Mouse (Mus musculus) neural tube, embryonic 11.5 days (tissue): ENCODE data around the gene Rab26. TPM values are rescaled to one million over a fixed set of nuclear protein-coding genes. Genes with fewer than 3 reads are reported as not detected.
A peak's percentile ranks its signal among the peaks of the same experiment; 100 is the strongest.

Source experiments
- ATAC-seq: fragments of 200-750 bp; cut with Nextera tagmentation; 2 replicates; pipeline ENCODE4 v1.8.0; 2017; ENCODE audit warnings: moderate number of reproducible peaks, mild to moderate bottlenecking, moderate TSS enrichment, moderate library complexity; ENCODE audit not compliant: insufficient read depth, low FRiP score, low TSS enrichment
- DNase-seq: peaks from one replicate; pipeline ENCODE4 v3.0.0-alpha.2; 2015; ENCODE audit warnings: low spot score
- H3K27ac ChIP-seq: fragments of 300-500 bp; sonication (generic); 2 replicates; pipeline ENCODE4 v1.5.1; 2014; ENCODE audit warnings: low read depth, mild to moderate bottlenecking, low read length
- H3K27me3 ChIP-seq: fragments of 300-500 bp; sonication (generic); 2 replicates; pipeline ENCODE4 v1.6.1; 2014; ENCODE audit warnings: mild to moderate bottlenecking, low read length, mixed read lengths; ENCODE audit not compliant: control insufficient read depth, insufficient read depth
- H3K36me3 ChIP-seq: fragments of 300-500 bp; sonication (generic); 2 replicates; pipeline ENCODE4 v1.6.1; 2014; ENCODE audit warnings: mild to moderate bottlenecking, low read length, moderate library complexity, mixed read lengths; ENCODE audit not compliant: control insufficient read depth, insufficient read depth
- H3K4me1 ChIP-seq: fragments of 300-500 bp; sonication (generic); 2 replicates; pipeline ENCODE4 v1.6.1; 2014; ENCODE audit warnings: low read length, mixed read lengths; ENCODE audit not compliant: control insufficient read depth, insufficient read depth
- H3K4me2 ChIP-seq: fragments of 300-500 bp; sonication (generic); 2 replicates; pipeline ENCODE4 v1.6.1; 2014; ENCODE audit warnings: low read depth, mild to moderate bottlenecking, moderate library complexity
- H3K4me3 ChIP-seq: fragments of 300-500 bp; sonication (generic); 2 replicates; pipeline ENCODE4 v1.5.1; 2014; ENCODE audit warnings: low read depth, low read length
- H3K9ac ChIP-seq: fragments of 300-500 bp; sonication (generic); 2 replicates; pipeline ENCODE4 v1.6.1; 2014; ENCODE audit warnings: mild to moderate bottlenecking, low read length
- H3K9me3 ChIP-seq: fragments of 300-500 bp; sonication (generic); 2 replicates; pipeline ENCODE4 v1.6.1; 2016; ENCODE audit warnings: low read length; ENCODE audit not compliant: control insufficient read depth
- WGBS: fragments of 180-500 bp; shearing (Covaris S2); extraction: QIAGEN DNeasy Blood & Tissue Kit; methylation state at CpG from one replicate; pipeline ENCODE4 v1.1.7; 2014; 5-methylcytosine and 5-hydroxymethylcytosine counted together
- polyA plus RNA-seq: library from polyadenylated mRNA; unstranded; fragments of >200 nt; fragmentation: Nextera tagmentation; extraction: Ambion mirVana; gene quantifications from 2 replicates; pipeline ENCODE4 v1.2.1, GENCODE M21; 2014

Rab26 gene
- polyA plus RNA-seq, 1 experiment from 2014 or later: 1.7 TPM

GRCm38 (mm10) chr17:24538950-24539349, 4.9 kb upstream of the Rab26 start:
- Histone ChIP-seq H3K27ac (no peak overlapping the region), H3K9me3 (no peaks in the 10 kb centered on the region), H3K4me1 (no peaks in the 10 kb centered on the region), H3K36me3 (no peaks in the 10 kb centered on the region; the same call in 1 of the 2 replicates), H3K9ac (no peak overlapping the region), H3K4me2 (no peak overlapping the region), H3K27me3 (no peaks in the 10 kb centered on the region), H3K4me3 (no peak overlapping the region)
- 70% methylated on average over 8 of the region's 8 CpGs for WGBS
- peak; percentile 42 for DNase-seq
- ATAC-seq: no peak; the same call in 1 of the 2 replicates

DNA sequence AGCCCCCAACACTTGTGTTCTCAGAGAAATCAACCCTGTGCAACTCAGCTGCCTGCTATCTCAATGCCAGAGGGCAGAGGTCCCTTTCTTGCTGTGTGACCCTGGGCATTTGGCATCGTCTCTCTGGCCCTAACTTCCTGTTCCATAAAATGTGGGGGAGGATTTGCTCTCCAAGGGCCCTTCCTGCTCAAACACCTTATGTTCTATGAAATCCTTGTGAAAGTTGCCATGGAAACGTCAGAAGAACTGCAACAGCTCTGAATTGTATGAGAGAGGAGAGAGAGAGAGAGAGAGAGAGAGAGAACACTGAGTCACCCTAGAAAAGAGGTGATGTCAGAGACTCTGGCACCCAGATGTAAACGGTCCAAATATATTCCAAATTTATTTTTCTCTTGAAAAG, 3.5 kb upstream of the Rab26 start:
- no peak for ATAC-seq
- Histone ChIP-seq H3K9ac (no peak overlapping the region), H3K27ac (no peak overlapping the region)

GRCm38 (mm10) chr17:24535300-24535699, 1.3 kb upstream of the Rab26 start:
- H3K36me3 ChIP-seq: peaks cover 2% of the 10 kb centered on the region; the same call in 1 of the 2 replicates
- ATAC-seq (no peak), DNase-seq (no peak)
- H3K27ac ChIP-seq: no peak overlapping the region
- H3K4me2 ChIP-seq: no peak overlapping the region
- H3K9ac ChIP-seq: no peak overlapping the region
- 58% methylated on average over 5 of the region's 5 CpGs for WGBS
- peaks cover 11% of the 10 kb centered on the region for H3K4me1 ChIP-seq
- H3K9me3 ChIP-seq: no peaks in the 10 kb centered on the region
- no peak overlapping the region for H3K4me3 ChIP-seq
- H3K27me3 ChIP-seq: no peaks in the 10 kb centered on the region

More for the DNA sequence above, 3.5 kb upstream of the Rab26 start:
- H3K9me3 ChIP-seq: no peaks in the 10 kb centered on the region
- WGBS: 57% methylated on average over 3 of the region's 3 CpGs
- no peak overlapping the region for H3K4me2 ChIP-seq
- H3K27me3 ChIP-seq: no peaks in the 10 kb centered on the region
- no peak overlapping the region for H3K4me3 ChIP-seq
- DNase-seq: peak; percentile 6
- H3K4me1 ChIP-seq: peaks cover 5% of the 10 kb centered on the region
- no peaks in the 10 kb centered on the region; the same call in 1 of the 2 replicates for H3K36me3 ChIP-seq

DNA sequence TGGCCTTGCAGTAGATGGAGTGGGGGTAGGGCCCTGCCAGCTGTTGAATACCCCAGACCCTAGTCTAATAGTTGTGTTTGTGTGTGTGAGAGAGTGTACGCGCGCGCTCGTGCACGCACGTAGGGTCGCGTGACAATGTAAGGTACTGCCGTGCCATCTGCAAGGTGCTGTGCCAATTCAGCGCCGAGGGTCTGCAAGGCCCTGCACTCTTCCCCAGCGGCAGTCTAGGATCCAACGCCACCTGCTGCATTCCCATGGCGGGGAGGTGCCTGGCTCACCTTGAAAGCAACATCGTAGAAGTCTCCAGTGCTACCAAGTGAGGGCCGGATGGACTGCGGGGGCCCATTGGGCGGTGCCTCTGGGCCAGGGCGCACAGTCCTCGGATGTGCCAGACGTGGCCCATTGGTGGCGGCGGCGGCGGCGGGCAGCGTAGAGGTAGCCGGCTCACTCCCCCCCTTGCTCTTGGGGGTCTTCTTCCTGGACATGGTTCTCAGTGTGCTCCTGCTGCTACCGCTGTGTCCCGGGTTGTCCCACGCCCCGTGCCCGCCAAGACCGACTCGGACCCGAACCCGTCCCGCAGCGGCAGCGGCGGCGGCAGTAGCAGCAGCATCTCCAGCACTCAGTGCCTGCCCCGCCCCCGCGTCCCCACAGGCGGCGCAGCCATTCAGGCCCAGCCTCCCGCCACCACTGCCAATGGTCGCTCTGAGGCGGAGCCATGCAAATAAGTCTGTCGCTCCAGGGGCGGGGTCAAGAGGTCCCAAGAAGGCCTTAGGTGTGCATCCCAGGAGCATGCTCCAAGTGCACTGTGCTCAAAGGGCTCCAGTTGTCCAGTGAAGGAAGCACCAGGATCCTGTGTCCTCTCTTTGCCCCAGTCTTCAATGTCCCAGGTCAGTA, 664 bp downstream of the Rab26 start:
- 7% methylated on average over 53 of the region's 53 CpGs for WGBS
- H3K27me3 ChIP-seq: no peaks in the 10 kb centered on the region
- peak overlapping the region; percentile 19; the same call in 1 of the 2 replicates for H3K9ac ChIP-seq
- ATAC-seq (peak; percentile 58; the same call in 1 of the 2 replicates), DNase-seq (peak; percentile 84)
- H3K4me1 ChIP-seq: peaks cover 28% of the 10 kb centered on the region
- peak overlapping the region; percentile 45 for H3K4me2 ChIP-seq
- no peak overlapping the region for H3K27ac ChIP-seq
- no peaks in the 10 kb centered on the region for H3K9me3 ChIP-seq
- H3K4me3 ChIP-seq: peak overlapping the region; percentile 16; the same call in 1 of the 2 replicates
- peaks cover 6% of the 10 kb centered on the region; the same call in 1 of the 2 replicates for H3K36me3 ChIP-seq

- Histone ChIP-seq H3K9ac (no peak overlapping the region), H3K4me1 (peaks cover 28% of the 10 kb centered on the region), H3K27me3 (no peaks in the 10 kb centered on the region), H3K4me2 (no peak overlapping the region), H3K9me3 (no peaks in the 10 kb centered on the region), H3K27ac (no peak overlapping the region), H3K36me3 (peaks cover 6% of the 10 kb centered on the region; the same call in 1 of the 2 replicates), H3K4me3 (no peak overlapping the region)
- 73% methylated on average over 7 of the region's 7 CpGs for WGBS
- no peak for DNase-seq
- ATAC-seq: no peak
Measured at GRCm38 (mm10) chr17:24532045-24532444, 2.0 kb downstream of the Rab26 start.

DNA sequence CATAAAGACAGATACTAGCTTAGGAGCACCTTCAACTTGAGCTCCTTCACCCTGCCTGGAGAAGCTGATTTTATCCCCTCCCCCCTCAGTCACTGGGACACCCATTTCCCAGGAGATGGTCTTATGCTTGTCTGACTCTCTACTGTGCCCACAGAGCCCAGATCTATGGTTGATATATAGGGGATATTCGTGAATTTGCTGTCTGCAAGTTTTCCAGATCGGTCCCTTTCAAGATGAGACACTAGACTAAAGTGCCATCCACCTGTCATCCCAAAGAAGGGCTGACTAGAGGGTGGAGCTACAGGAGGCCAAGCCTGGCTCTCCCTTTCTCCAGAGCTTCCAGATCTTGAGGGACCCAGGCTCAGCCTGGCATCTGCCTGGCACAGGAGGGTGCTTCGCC, 2.9 kb downstream of the Rab26 start:
- Histone ChIP-seq H3K4me1 (peaks cover 34% of the 10 kb centered on the region), H3K36me3 (peaks cover 6% of the 10 kb centered on the region; the same call in 1 of the 2 replicates), H3K9me3 (no peaks in the 10 kb centered on the region), H3K4me3 (no peak overlapping the region), H3K27me3 (no peaks in the 10 kb centered on the region), H3K4me2 (no peak overlapping the region), H3K9ac (no peak overlapping the region), H3K27ac (no peak overlapping the region)
- DNase-seq (no peak), ATAC-seq (no peak)
- 65% methylated on average over 3 of the region's 3 CpGs for WGBS

- ATAC-seq: no peak
Measured at GRCm38 (mm10) chr17:24530361-24531050, 3.5 kb downstream of the Rab26 start.

DNA sequence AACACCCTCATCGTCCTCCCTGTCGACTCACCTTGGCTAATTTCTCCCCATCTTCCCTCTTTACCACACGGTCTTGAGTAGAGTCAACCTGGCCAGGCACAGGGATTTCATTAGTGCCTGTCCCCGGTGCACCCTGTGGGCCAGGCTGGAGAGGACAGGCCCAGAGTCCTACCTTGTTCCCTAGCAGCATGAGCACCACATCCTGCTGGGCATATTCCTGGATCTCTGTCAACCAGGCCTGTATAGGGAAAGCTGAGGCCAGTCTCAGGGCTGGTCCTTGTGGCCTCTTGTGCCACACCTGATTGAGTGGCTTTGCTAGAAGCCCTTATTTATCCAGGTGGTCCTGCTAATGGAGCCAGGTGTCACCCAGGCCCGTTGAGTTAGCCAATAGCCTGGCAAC, 4.1 kb downstream of the Rab26 start:
- Histone ChIP-seq H3K4me2 (peak overlapping the region; percentile 82), H3K4me1 (peaks cover 34% of the 10 kb centered on the region), H3K27me3 (no peaks in the 10 kb centered on the region), H3K9me3 (no peaks in the 10 kb centered on the region), H3K27ac (peak overlapping the region; percentile 24; the same call in 1 of the 2 replicates), H3K4me3 (peak overlapping the region; percentile 84), H3K36me3 (peaks cover 6% of the 10 kb centered on the region; the same call in 1 of the 2 replicates), H3K9ac (peak overlapping the region; percentile 52)
- no peak for ATAC-seq
- DNase-seq: no peak
- 24% methylated on average over 5 of the region's 5 CpGs for WGBS

More at GRCm38 (mm10) chr17:24530361-24531050, 3.5 kb downstream of the Rab26 start:
- Histone ChIP-seq H3K4me2 (peak overlapping the region; percentile 82), H3K36me3 (peaks cover 6% of the 10 kb centered on the region; the same call in 1 of the 2 replicates), H3K27ac (no peak overlapping the region), H3K4me3 (no peak overlapping the region), H3K27me3 (no peaks in the 10 kb centered on the region), H3K4me1 (peaks cover 34% of the 10 kb centered on the region), H3K9me3 (no peaks in the 10 kb centered on the region), H3K9ac (peak overlapping the region; percentile 52)
- no peak for DNase-seq
- 22% methylated on average over 8 of the region's 8 CpGs for WGBS
